Mouse (Mus musculus) embryonic facial prominence, embryonic 11.5 days (tissue): ENCODE measurements around the gene 2310034G01Rik. TPM values are rescaled to one million over a fixed set of nuclear protein-coding genes. Genes with fewer than 3 reads are reported as not detected.
A peak's percentile ranks its signal among the peaks of the same experiment; 100 is the strongest.

Experiments used
- ATAC-seq: fragments of 200-750 bp; cut with Nextera tagmentation; replicated peaks from 2 replicates; pipeline ENCODE4 v1.8.0; 2017; ENCODE audit warnings: low read depth; ENCODE audit not compliant: insufficient number of reproducible peaks, low FRiP score, low TSS enrichment
- DNase-seq: peaks from one replicate; pipeline ENCODE4 v3.0.0-alpha.2; 2015; ENCODE audit warnings: low spot score
- H3K27ac ChIP-seq: fragments of 300-500 bp; sonication (generic); replicated peaks from 2 replicates; pipeline ENCODE4 v1.5.1; 2014; ENCODE audit warnings: mild to moderate bottlenecking, low read depth, low read length, control low read depth
- H3K27me3 ChIP-seq: fragments of 300-500 bp; sonication (generic); 2 replicates; pipeline ENCODE4 v1.6.1; 2014; ENCODE audit warnings: mild to moderate bottlenecking, low read length, moderate library complexity, mixed read lengths; ENCODE audit not compliant: control insufficient read depth, insufficient read depth
- H3K36me3 ChIP-seq: fragments of 300-500 bp; sonication (generic); replicated peaks from 2 replicates; pipeline ENCODE4 v1.6.1; 2014; ENCODE audit warnings: low read depth, mild to moderate bottlenecking, low read length, moderate library complexity, mixed read lengths; ENCODE audit not compliant: control insufficient read depth, insufficient read depth
- H3K4me1 ChIP-seq: fragments of 300-500 bp; sonication (generic); 2 replicates; pipeline ENCODE4 v1.6.1; 2014; ENCODE audit warnings: low read length, mixed read lengths; ENCODE audit not compliant: control insufficient read depth, insufficient read depth
- H3K4me2 ChIP-seq: fragments of 300-500 bp; sonication (generic); 2 replicates; pipeline ENCODE4 v1.6.1; 2014; ENCODE audit warnings: low read depth, mild to moderate bottlenecking, control low read depth, low read length, moderate library complexity
- H3K4me3 ChIP-seq: fragments of 300-500 bp; sonication (generic); 2 replicates; pipeline ENCODE4 v1.5.1; 2014; ENCODE audit warnings: low read depth, low read length, control low read depth
- H3K9ac ChIP-seq: fragments of 300-500 bp; sonication (generic); replicated peaks from 2 replicates; pipeline ENCODE4 v1.6.1; 2014; ENCODE audit warnings: mild to moderate bottlenecking, control low read depth, low read length
- H3K9me3 ChIP-seq: fragments of 300-500 bp; sonication (generic); replicated peaks from 2 replicates; pipeline ENCODE4 v1.6.1; 2016; ENCODE audit warnings: mild to moderate bottlenecking, low read length, inconsistent platforms, mixed read lengths; ENCODE audit not compliant: control insufficient read depth
- WGBS: fragments of 180-500 bp; shearing (Covaris S2); extraction: QIAGEN DNeasy Blood & Tissue Kit; methylation state at CpG from one replicate; pipeline ENCODE4 v1.1.7; 2014; 5-methylcytosine and 5-hydroxymethylcytosine counted together
- polyA plus RNA-seq: library from polyadenylated mRNA; unstranded; fragments of >200 nt; fragmentation: Nextera tagmentation; extraction: Ambion mirVana; gene quantifications from 2 replicates; pipeline ENCODE4 v1.2.1, GENCODE M21; 2014

Gene 2310034G01Rik
- polyA plus RNA-seq, 1 experiment from 2014 or later: 1.1 TPM

- peaks cover 1% of the 10 kb centered on the region; the same call in 1 of the 2 replicates for H3K4me1 ChIP-seq
- no peaks in the 10 kb centered on the region for H3K36me3 ChIP-seq
- no peak overlapping the region for H3K9ac ChIP-seq
- H3K27ac ChIP-seq: no peak overlapping the region
- ATAC-seq: no peak
- no peak for DNase-seq
- peaks cover 55% of the 10 kb centered on the region for H3K27me3 ChIP-seq
- no peaks in the 10 kb centered on the region for H3K9me3 ChIP-seq
- no peak overlapping the region for H3K4me2 ChIP-seq
- 61% methylated on average over 11 of the region's 11 CpGs for WGBS
- no peak overlapping the region for H3K4me3 ChIP-seq
Observed at GRCm38 (mm10) chr19:46324366-46324765, 25.7 kb downstream of the 2310034G01Rik start.

GRCm38 (mm10) chr19:46323716-46324115, 26.4 kb downstream of the 2310034G01Rik start:
- ATAC-seq: no peak
- H3K27ac ChIP-seq: no peak overlapping the region
- no peaks in the 10 kb centered on the region for H3K36me3 ChIP-seq
- DNase-seq: no peak
- peaks cover 61% of the 10 kb centered on the region for H3K27me3 ChIP-seq
- H3K4me2 ChIP-seq: no peak overlapping the region
- H3K9me3 ChIP-seq: no peaks in the 10 kb centered on the region
- H3K9ac ChIP-seq: no peak overlapping the region
- WGBS: 71% methylated on average over 5 of the region's 5 CpGs
- H3K4me1 ChIP-seq: no peaks in the 10 kb centered on the region; the same call in 1 of the 2 replicates
- no peak overlapping the region for H3K4me3 ChIP-seq

GRCm38 (mm10) chr19:46322996-46323572, 27.0 kb downstream of the 2310034G01Rik start:
- ATAC-seq: no peak
- Histone ChIP-seq H3K9me3 (no peaks in the 10 kb centered on the region), H3K36me3 (no peaks in the 10 kb centered on the region), H3K4me2 (no peak overlapping the region; the same call in 1 of the 2 replicates), H3K27ac (no peak overlapping the region), H3K9ac (no peak overlapping the region), H3K4me3 (no peak overlapping the region), H3K4me1 (peaks cover under 1% of the 10 kb centered on the region; the same call in 1 of the 2 replicates), H3K27me3 (peaks cover 67% of the 10 kb centered on the region)
- WGBS: 72% methylated on average over 13 of the region's 13 CpGs
- no peak for DNase-seq

- Histone ChIP-seq H3K9ac (no peak overlapping the region), H3K27me3 (peaks cover 74% of the 10 kb centered on the region), H3K27ac (no peak overlapping the region), H3K9me3 (no peaks in the 10 kb centered on the region), H3K4me1 (peaks cover 6% of the 10 kb centered on the region), H3K4me2 (no peak overlapping the region), H3K36me3 (no peaks in the 10 kb centered on the region), H3K4me3 (no peak overlapping the region)
- 53% methylated on average over 11 of the region's 11 CpGs for WGBS
- DNase-seq (no peak), ATAC-seq (no peak)
Observed at GRCm38 (mm10) chr19:46322144-46322995, 27.7 kb downstream of the 2310034G01Rik start.

GRCm38 (mm10) chr19:46321101-46321943, 28.8 kb downstream of the 2310034G01Rik start:
- no peak overlapping the region for H3K9ac ChIP-seq
- peaks cover 7% of the 10 kb centered on the region for H3K4me1 ChIP-seq
- 35% methylated on average over 6 of the region's 6 CpGs for whole genome bisulfite sequencing

GRCm38 (mm10) chr19:46320076-46320785, 29.9 kb downstream of the 2310034G01Rik start:
- Histone ChIP-seq H3K27ac (no peak overlapping the region), H3K4me1 (peaks cover 7% of the 10 kb centered on the region), H3K9ac (no peak overlapping the region), H3K36me3 (no peaks in the 10 kb centered on the region), H3K4me3 (no peak overlapping the region), H3K9me3 (no peaks in the 10 kb centered on the region), H3K4me2 (no peak overlapping the region), H3K27me3 (peaks cover 78% of the 10 kb centered on the region)
- DNase-seq (no peak), ATAC-seq (no peak)
- 80% methylated on average over 8 of the region's 8 CpGs for WGBS

More at GRCm38 (mm10) chr19:46321101-46321943, 28.8 kb downstream of the 2310034G01Rik start:
- ATAC-seq: peak; percentile 31; the same call in 1 of the 2 replicates
- no peak overlapping the region for H3K4me3 ChIP-seq
- no peak for DNase-seq
- no peaks in the 10 kb centered on the region for H3K36me3 ChIP-seq
- no peaks in the 10 kb centered on the region for H3K9me3 ChIP-seq
- H3K4me2 ChIP-seq: no peak overlapping the region
- peaks cover 78% of the 10 kb centered on the region for H3K27me3 ChIP-seq
- H3K27ac ChIP-seq: no peak overlapping the region

GRCm38 (mm10) chr19:46318586-46319378, 31.3 kb downstream of the 2310034G01Rik start:
- Histone ChIP-seq H3K9ac (no peak overlapping the region), H3K27me3 (peaks cover 76% of the 10 kb centered on the region), H3K27ac (no peak overlapping the region), H3K9me3 (no peaks in the 10 kb centered on the region), H3K4me1 (peaks cover 7% of the 10 kb centered on the region), H3K36me3 (no peaks in the 10 kb centered on the region), H3K4me3 (no peak overlapping the region; the same call in 1 of the 2 replicates), H3K4me2 (no peak overlapping the region)
- ATAC-seq (no peak), DNase-seq (peak; percentile 61)
- WGBS: 10% methylated on average over 16 of the region's 16 CpGs
